Mouse (Mus musculus): ENCODE results near the gene Zzef1. TPM values are rescaled to one million over a fixed set of nuclear protein-coding genes. Genes with fewer than 3 reads are reported as not detected.
A peak's percentile ranks its signal among the peaks of the same experiment; 100 is the strongest.

Gene Zzef1
- polyA plus RNA-seq, 2 experiments: 12.8 to 22.5 TPM

- 16% methylated on average over 10 of the region's 10 CpGs for WGBS
- peak overlapping the region; percentile 91 for H3K4me2 ChIP-seq (replicated peaks; ENCODE audit: low read depth, low read length, severe bottlenecking)
- H3K27me3 ChIP-seq (ENCODE audit: control insufficient read depth, insufficient read depth, low read length): no peaks in the 10 kb centered on the region
- H3K4me3 ChIP-seq (replicated peaks; ENCODE audit: low read length): peak overlapping the region; percentile 94
- DNase-seq (ENCODE audit: low spot score) (no peak), ATAC-seq (ENCODE audit: low FRiP score, low read depth) (no peak)
- no peaks in the 10 kb centered on the region for H3K9me3 ChIP-seq (ENCODE audit: control insufficient read depth, low read length)
- no peak for TF ChIP-seq POLR2A (IDR thresholded peaks at IDR 0.05; ENCODE audit: borderline replicate concordance, extremely low read depth, insufficient read depth, insufficient read length)
- 0 out of 2 replicates have a peak, but pooled peaks cover 4% of the 10 kb centered on the region for H3K36me3 ChIP-seq (ENCODE audit: control insufficient read depth, insufficient read depth, low read length)
- H3K4me1 ChIP-seq (ENCODE audit: control insufficient read depth, insufficient read depth, low read length): no peaks in the 10 kb centered on the region; the same call in 1 of the 2 replicates
- peak overlapping the region; percentile 86 for H3K9ac ChIP-seq (ENCODE audit: low read depth, low read length, severe bottlenecking)
- no peak overlapping the region for H3K27ac ChIP-seq (replicated peaks; ENCODE audit: low read depth, low read length)
These were observed 830 bp downstream of the Zzef1 start for GRCm38 (mm10) chr11:72796773-72797338.

- H3K9me3 ChIP-seq (ENCODE audit: control insufficient read depth, low read length): no peaks in the 10 kb centered on the region
- H3K36me3 ChIP-seq (ENCODE audit: control insufficient read depth, insufficient read depth, low read length): peaks cover 4% of the 10 kb centered on the region; the same call in 1 of the 2 replicates
- ATAC-seq (ENCODE audit: low FRiP score, low read depth) (no peak), DNase-seq (ENCODE audit: low spot score) (no peak)
- H3K27me3 ChIP-seq (ENCODE audit: control insufficient read depth, insufficient read depth, low read length): no peaks in the 10 kb centered on the region
- H3K4me3 ChIP-seq (replicated peaks; ENCODE audit: low read length): no peak overlapping the region
- TF ChIP-seq POLR2A (IDR thresholded peaks at IDR 0.05; ENCODE audit: borderline replicate concordance, extremely low read depth, insufficient read depth, insufficient read length): no peak
- no peak overlapping the region for H3K9ac ChIP-seq (ENCODE audit: low read depth, low read length, severe bottlenecking)
- no peak overlapping the region for H3K27ac ChIP-seq (replicated peaks; ENCODE audit: low read depth, low read length)
- peaks cover under 1% of the 10 kb centered on the region; the same call in 1 of the 2 replicates for H3K4me1 ChIP-seq (ENCODE audit: control insufficient read depth, insufficient read depth, low read length)
- H3K4me2 ChIP-seq (replicated peaks; ENCODE audit: low read depth, low read length, severe bottlenecking): no peak overlapping the region
These were observed 2.1 kb downstream of the Zzef1 start for GRCm38 (mm10) chr11:72798112-72798511.

GRCm38 (mm10) chr11:72801182-72801581 is 5.2 kb downstream of the Zzef1 start:
- H3K4me3 ChIP-seq (replicated peaks; ENCODE audit: low read length): no peak overlapping the region
- ATAC-seq (ENCODE audit: low FRiP score, low read depth) (no peak), DNase-seq (ENCODE audit: low spot score) (no peak)
- no peaks in the 10 kb centered on the region for H3K27me3 ChIP-seq (ENCODE audit: control insufficient read depth, insufficient read depth, low read length)
- peaks cover 4% of the 10 kb centered on the region; the same call in 1 of the 2 replicates for H3K36me3 ChIP-seq (ENCODE audit: control insufficient read depth, insufficient read depth, low read length)
- no peak overlapping the region for H3K4me2 ChIP-seq (replicated peaks; ENCODE audit: low read depth, low read length, severe bottlenecking)
- H3K27ac ChIP-seq (replicated peaks; ENCODE audit: low read depth, low read length): no peak overlapping the region
- H3K9ac ChIP-seq (ENCODE audit: low read depth, low read length, severe bottlenecking): no peak overlapping the region
- 0 out of 2 replicates have a peak, but pooled peaks cover 3% of the 10 kb centered on the region for H3K4me1 ChIP-seq (ENCODE audit: control insufficient read depth, insufficient read depth, low read length)
- no peak for TF ChIP-seq POLR2A (IDR thresholded peaks at IDR 0.05; ENCODE audit: borderline replicate concordance, extremely low read depth, insufficient read depth, insufficient read length)
- H3K9me3 ChIP-seq (ENCODE audit: control insufficient read depth, low read length): no peaks in the 10 kb centered on the region

- Histone ChIP-seq H3K4me1 (ENCODE audit: control insufficient read depth, insufficient read depth, low read length) (0 out of 2 replicates have a peak, but pooled peaks cover 3% of the 10 kb centered on the region), H3K27ac (replicated peaks; ENCODE audit: low read depth, low read length) (no peak overlapping the region), H3K36me3 (ENCODE audit: control insufficient read depth, insufficient read depth, low read length) (peaks cover 4% of the 10 kb centered on the region; the same call in 1 of the 2 replicates), H3K9me3 (ENCODE audit: control insufficient read depth, low read length) (no peaks in the 10 kb centered on the region), H3K4me2 (replicated peaks; ENCODE audit: low read depth, low read length, severe bottlenecking) (no peak overlapping the region), H3K27me3 (ENCODE audit: control insufficient read depth, insufficient read depth, low read length) (no peaks in the 10 kb centered on the region), H3K4me3 (replicated peaks; ENCODE audit: low read length) (no peak overlapping the region), H3K9ac (ENCODE audit: low read depth, low read length, severe bottlenecking) (no peak overlapping the region)
- no peak; the same call in 1 of the 2 replicates for ATAC-seq (ENCODE audit: low FRiP score, low read depth)
- TF ChIP-seq POLR2A (IDR thresholded peaks at IDR 0.05; ENCODE audit: borderline replicate concordance, extremely low read depth, insufficient read depth, insufficient read length): no peak
- WGBS: 65% methylated on average over 3 of the region's 3 CpGs
- no peak for DNase-seq (ENCODE audit: low spot score)
These were observed 7.0 kb downstream of the Zzef1 start for GRCm38 (mm10) chr11:72803038-72803437.

- H3K9ac ChIP-seq (ENCODE audit: low read depth, low read length, severe bottlenecking): no peak overlapping the region
- no peaks in the 10 kb centered on the region for H3K9me3 ChIP-seq (ENCODE audit: control insufficient read depth, low read length)
- no peaks in the 10 kb centered on the region; the same call in 1 of the 2 replicates for H3K36me3 ChIP-seq (ENCODE audit: control insufficient read depth, insufficient read depth, low read length)
- no peaks in the 10 kb centered on the region for H3K27me3 ChIP-seq (ENCODE audit: control insufficient read depth, insufficient read depth, low read length)
- DNase-seq (ENCODE audit: low spot score) (no peak), ATAC-seq (ENCODE audit: low FRiP score, low read depth) (no peak)
- TF ChIP-seq POLR2A (IDR thresholded peaks at IDR 0.05; ENCODE audit: borderline replicate concordance, extremely low read depth, insufficient read depth, insufficient read length): no peak
- H3K4me2 ChIP-seq (replicated peaks; ENCODE audit: low read depth, low read length, severe bottlenecking): no peak overlapping the region
- H3K27ac ChIP-seq (replicated peaks; ENCODE audit: low read depth, low read length): no peak overlapping the region
- no peak overlapping the region for H3K4me3 ChIP-seq (replicated peaks; ENCODE audit: low read length)
- 0 out of 2 replicates have a peak, but pooled peaks cover 3% of the 10 kb centered on the region for H3K4me1 ChIP-seq (ENCODE audit: control insufficient read depth, insufficient read depth, low read length)
These were observed 8.6 kb downstream of the Zzef1 start for GRCm38 (mm10) chr11:72804586-72804985.
